Mouse (Mus musculus) thymus, adult 2 months (tissue): ENCODE measurements around the gene Cnih4. TPM values are rescaled to one million over a fixed set of nuclear protein-coding genes. Genes with fewer than 3 reads are reported as not detected.

Source experiments
- DNase-seq: peaks from one replicate; pipeline ENCODE4 v3.0.0; 2021
- H3K27ac ChIP-seq: fragments of 200-500 bp; 2 replicates; pipeline ENCODE4 v1.5.1; 2012; ENCODE audit warnings: low read length, control low read depth; ENCODE audit not compliant: control insufficient read depth, insufficient read depth
- H3K27me3 ChIP-seq: fragments of 200-500 bp; 2 replicates; pipeline ENCODE4 v1.6.1; 2012; ENCODE audit warnings: mild to moderate bottlenecking, low read length, moderate library complexity, mixed read lengths; ENCODE audit not compliant: control insufficient read depth, insufficient read depth
- H3K36me3 ChIP-seq: fragments of 200-500 bp; 2 replicates; pipeline ENCODE4 v1.6.1; 2012; ENCODE audit warnings: mild to moderate bottlenecking, low read length, moderate library complexity; ENCODE audit not compliant: control insufficient read depth, insufficient read depth
- H3K4me1 ChIP-seq: fragments of 200-500 bp; replicated peaks from 2 replicates; pipeline ENCODE4 v1.6.1; 2012; ENCODE audit warnings: low read length; ENCODE audit not compliant: control insufficient read depth, insufficient read depth
- H3K4me3 ChIP-seq: fragments of 200-500 bp; 2 replicates; pipeline ENCODE4 v1.5.1; 2012; ENCODE audit warnings: mild to moderate bottlenecking, low read length, control low read depth, moderate library complexity; ENCODE audit not compliant: control insufficient read depth, insufficient read depth
- CTCF ChIP-seq: fragments of 200-500 bp; IDR thresholded peaks from 2 replicates; pipeline ENCODE4 v1.5.1; 2012; ENCODE audit warnings: mild to moderate bottlenecking, control low read depth, low read length, moderate library complexity, borderline replicate concordance; ENCODE audit not compliant: control insufficient read depth, poor library complexity, insufficient read depth; ENCODE audit errors: extremely low read depth
- POLR2A ChIP-seq: fragments of 200-500 bp; IDR thresholded peaks from 2 replicates; pipeline ENCODE4 v1.6.1; 2012; ENCODE audit warnings: mild to moderate bottlenecking, low read length, control low read depth, moderate library complexity; ENCODE audit not compliant: control insufficient read depth, poor library complexity, insufficient read depth; ENCODE audit errors: extremely low read depth
- WGBS: fragments of 180-500 bp; shearing (Covaris S2); methylation state at CpG from one replicate; pipeline ENCODE4 v1.1.7; 2018; 5-methylcytosine and 5-hydroxymethylcytosine counted together
- polyA plus RNA-seq: library from polyadenylated mRNA; depleted of rRNA; stranded (reverse); fragments of >200 nt; gene quantifications from 2 replicates; pipeline ENCODE4 v1.2.3, GENCODE M21; 2012

Gene Cnih4
- polyA plus RNA-seq, 1 experiment: 17.1 TPM

DNA sequence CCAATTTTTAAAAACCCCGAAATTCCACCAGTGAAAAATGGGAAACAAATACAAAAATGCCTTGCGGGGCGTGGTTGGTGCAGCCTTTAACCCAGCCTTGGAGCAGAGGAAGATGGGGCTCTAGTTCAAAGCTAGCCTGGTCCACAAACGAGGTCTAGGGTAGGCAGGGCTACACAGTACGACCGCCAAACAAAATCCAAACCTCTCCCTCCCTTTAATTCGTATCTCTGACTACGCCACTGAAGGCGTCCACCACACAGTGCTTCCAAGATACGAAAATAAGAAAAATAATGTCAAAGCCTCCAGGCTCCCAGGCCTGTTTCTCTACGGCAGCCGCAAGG, 914 bp upstream of the Cnih4 start:
- Histone ChIP-seq H3K27ac (no peak overlapping the region), H3K27me3 (no peaks in the 10 kb centered on the region), H3K4me3 (peak overlapping the region; percentile 73), H3K36me3 (peaks cover 10% of the 10 kb centered on the region; the same call in 1 of the 2 replicates), H3K4me1 (peaks cover 5% of the 10 kb centered on the region)
- DNase-seq: no peak
- TF ChIP-seq POLR2A (no peak), CTCF (no peak)
- under 1% methylated on average over 12 of the region's 12 CpGs for WGBS

DNA sequence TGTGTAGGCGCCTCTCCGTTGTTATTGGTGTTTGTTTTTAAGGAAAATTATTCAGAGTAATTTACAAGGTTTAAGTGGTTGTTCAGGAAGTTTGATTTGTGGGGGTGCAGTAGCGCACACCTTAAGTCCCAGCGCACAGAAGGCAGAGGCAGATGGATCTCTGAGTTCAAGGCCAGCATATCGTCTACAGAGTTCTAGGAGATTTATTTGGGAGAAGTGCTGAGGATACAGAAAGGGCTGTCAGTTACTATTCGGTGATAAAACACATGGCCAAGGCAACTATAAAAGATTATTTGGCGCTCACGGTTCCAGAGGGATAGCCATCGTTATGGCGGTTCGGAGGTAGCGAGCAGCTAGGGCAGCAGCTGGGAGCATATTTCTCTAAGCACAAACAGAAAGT, 473 bp downstream of the Cnih4 start:
- 12% methylated on average over 12 of the region's 12 CpGs for WGBS
- no peaks in the 10 kb centered on the region for H3K27me3 ChIP-seq
- H3K27ac ChIP-seq: no peak overlapping the region
- TF ChIP-seq POLR2A: no peak
- no peak for TF ChIP-seq CTCF
- no peak for DNase-seq
- peaks cover 5% of the 10 kb centered on the region for H3K4me1 ChIP-seq
- H3K36me3 ChIP-seq: peaks cover 5% of the 10 kb centered on the region; the same call in 1 of the 2 replicates
- H3K4me3 ChIP-seq: peak overlapping the region; percentile 9; the same call in 1 of the 2 replicates

DNA sequence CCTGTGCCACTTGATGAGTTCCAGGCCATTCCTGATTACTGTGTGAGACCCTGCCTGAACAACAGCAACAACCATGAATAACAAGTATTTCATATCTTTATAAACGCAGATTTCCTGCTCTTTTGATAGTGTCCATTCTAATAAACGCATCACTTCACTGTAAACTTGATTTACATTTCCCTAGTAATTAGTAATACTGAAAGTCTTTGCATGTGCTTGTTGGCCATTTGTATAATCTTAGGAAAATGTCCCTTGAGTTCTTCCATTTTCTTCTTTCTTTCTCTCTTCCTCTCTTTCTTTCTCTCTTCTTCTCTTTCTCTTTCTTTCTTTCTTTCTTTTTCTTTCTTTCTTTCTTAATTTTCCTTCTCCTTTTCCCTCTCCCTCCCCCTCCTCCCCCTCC, 1.7 kb downstream of the Cnih4 start:
- Histone ChIP-seq H3K36me3 (no peaks in the 10 kb centered on the region), H3K27me3 (no peaks in the 10 kb centered on the region), H3K4me1 (peaks cover 5% of the 10 kb centered on the region), H3K27ac (no peak overlapping the region), H3K4me3 (no peak overlapping the region)
- WGBS: 95% methylated on average over 2 of the region's 2 CpGs
- TF ChIP-seq POLR2A (no peak), CTCF (no peak)
- no peak for DNase-seq

DNA sequence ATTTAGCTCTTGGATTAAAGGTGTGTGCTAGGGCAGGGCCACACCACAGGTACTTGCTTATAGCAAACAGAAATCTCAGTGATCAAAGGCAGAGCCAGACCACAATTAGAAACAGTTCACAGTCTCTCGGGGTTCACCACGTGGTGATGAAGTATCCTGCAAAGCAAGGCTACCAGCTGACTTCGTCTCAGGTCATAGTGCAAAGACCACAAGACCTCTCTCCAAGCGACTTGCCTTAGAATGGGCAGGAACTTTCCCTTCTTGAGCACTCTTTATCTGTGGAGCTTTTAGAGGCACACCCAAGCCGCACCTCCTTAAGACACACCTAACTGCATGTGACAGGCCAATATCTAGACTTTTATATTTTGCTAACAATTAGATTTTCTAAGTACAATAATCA, 4.0 kb downstream of the Cnih4 start:
- TF ChIP-seq POLR2A: no peak
- no peak for TF ChIP-seq CTCF
- DNase-seq: no peak
- no peak overlapping the region for H3K4me3 ChIP-seq
- H3K27ac ChIP-seq: no peak overlapping the region
- 51% methylated on average over 5 of the region's 5 CpGs for WGBS
- H3K4me1 ChIP-seq: peaks cover 5% of the 10 kb centered on the region
- H3K27me3 ChIP-seq: no peaks in the 10 kb centered on the region
- no peaks in the 10 kb centered on the region for H3K36me3 ChIP-seq

DNA sequence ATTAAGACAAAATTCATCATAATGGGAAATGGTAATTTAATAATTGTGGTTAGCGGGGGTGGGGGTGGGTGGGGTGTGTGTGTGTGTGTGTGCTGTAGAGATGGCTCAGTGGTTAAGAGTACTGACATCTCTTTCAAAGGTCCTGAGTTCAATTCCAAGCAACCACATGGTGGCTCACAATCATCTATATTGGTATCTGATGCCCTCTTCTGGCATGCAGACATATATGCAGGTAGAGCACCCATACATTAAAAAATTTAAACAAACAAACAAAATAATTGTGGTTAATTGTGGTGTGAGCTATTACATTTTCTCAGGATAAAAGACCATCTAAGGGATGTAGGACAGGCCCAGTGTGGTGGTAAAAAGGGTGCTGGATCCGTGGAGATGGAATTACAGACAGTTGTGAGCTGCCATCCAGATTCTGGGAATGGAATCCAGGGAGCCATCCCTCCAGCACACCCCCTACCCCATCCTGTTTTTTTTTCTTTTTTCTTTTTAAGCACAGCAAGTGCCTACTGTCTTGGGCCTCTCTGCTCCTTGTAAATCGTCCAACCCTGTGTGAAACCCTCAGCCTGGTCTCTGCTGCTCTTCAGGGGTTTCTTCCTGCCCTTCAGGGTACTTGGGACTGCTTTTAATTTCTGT, 5.0 kb downstream of the Cnih4 start:
- TF ChIP-seq CTCF (no peak), POLR2A (no peak)
- no peak overlapping the region for H3K27ac ChIP-seq
- H3K4me3 ChIP-seq: no peak overlapping the region
- no peaks in the 10 kb centered on the region for H3K36me3 ChIP-seq
- peaks cover 5% of the 10 kb centered on the region for H3K4me1 ChIP-seq
- 88% methylated on average over 3 of the region's 3 CpGs for WGBS
- no peak for DNase-seq
- H3K27me3 ChIP-seq: no peaks in the 10 kb centered on the region

DNA sequence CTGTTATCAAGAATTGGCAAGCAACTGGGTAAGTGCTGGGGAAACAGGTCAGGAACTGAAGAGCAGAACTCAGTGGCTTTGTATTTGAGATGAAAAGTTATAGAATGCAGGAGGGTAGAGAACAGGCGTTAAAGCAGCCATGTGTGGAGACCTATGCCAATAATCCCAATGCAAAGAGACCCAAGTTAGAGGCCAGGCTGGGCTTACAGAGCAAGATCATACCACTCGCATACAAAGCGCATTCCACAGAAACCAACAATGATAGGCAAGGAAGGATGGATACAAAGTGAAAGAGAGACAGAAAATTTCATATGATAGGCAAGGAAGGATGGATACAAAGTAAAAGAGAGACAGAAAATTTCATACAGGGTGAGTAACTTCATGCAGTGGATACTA, 5.9 kb downstream of the Cnih4 start:
- Histone ChIP-seq H3K27me3 (no peaks in the 10 kb centered on the region), H3K4me1 (no peaks in the 10 kb centered on the region), H3K36me3 (no peaks in the 10 kb centered on the region), H3K4me3 (no peak overlapping the region), H3K27ac (no peak overlapping the region)
- 86% methylated on average over 3 of the region's 3 CpGs for WGBS
- no peak for TF ChIP-seq CTCF
- TF ChIP-seq POLR2A: no peak
- DNase-seq: no peak
